Mouse (Mus musculus) midbrain, embryonic 11.5 days (tissue): Measurements from ENCODE around the gene Klhl18. TPM values are rescaled to one million over a fixed set of nuclear protein-coding genes. Genes with fewer than 3 reads are reported as not detected.
"Not testable (repeated sequence)": the region's sequence is repeated elsewhere in the genome, so short reads cannot be mapped to it uniquely, and the experiment has no call there.

Experiments used
- ATAC-seq: fragments of 200-750 bp; cut with Nextera tagmentation; 2 replicates; pipeline ENCODE4 v1.8.0; 2017; ENCODE audit warnings: moderate TSS enrichment, moderate library complexity; ENCODE audit not compliant: low FRiP score
- DNase-seq: peaks from one replicate; pipeline ENCODE4 v3.0.0; 2015; ENCODE audit warnings: low spot score; ENCODE audit errors: missing footprints
- H3K27ac ChIP-seq: fragments of 300-500 bp; sonication (generic); 2 replicates; pipeline ENCODE4 v1.5.1; 2014; ENCODE audit warnings: low read depth, low read length
- H3K27me3 ChIP-seq: fragments of 300-500 bp; sonication (generic); 2 replicates; pipeline ENCODE4 v1.6.1; 2014; ENCODE audit warnings: mild to moderate bottlenecking, low read length, moderate library complexity, mixed read lengths; ENCODE audit not compliant: control insufficient read depth, insufficient read depth
- H3K36me3 ChIP-seq: fragments of 300-500 bp; sonication (generic); 2 replicates; pipeline ENCODE4 v1.6.1; 2014; ENCODE audit warnings: mild to moderate bottlenecking, low read length, moderate library complexity, mixed read lengths; ENCODE audit not compliant: control insufficient read depth, insufficient read depth
- H3K4me1 ChIP-seq: fragments of 300-500 bp; sonication (generic); 2 replicates; pipeline ENCODE4 v1.6.1; 2014; ENCODE audit warnings: low read length; ENCODE audit not compliant: control insufficient read depth, insufficient read depth
- H3K4me2 ChIP-seq: fragments of 300-500 bp; sonication (generic); 2 replicates; pipeline ENCODE4 v1.6.1; 2014; ENCODE audit warnings: mild to moderate bottlenecking, moderate library complexity
- H3K4me3 ChIP-seq: fragments of 300-500 bp; sonication (generic); 2 replicates; pipeline ENCODE4 v1.5.1; 2014; ENCODE audit warnings: low read depth, low read length
- H3K9ac ChIP-seq: fragments of 300-500 bp; sonication (generic); 2 replicates; pipeline ENCODE4 v1.6.1; 2014; ENCODE audit warnings: low read length
- H3K9me3 ChIP-seq: fragments of 300-500 bp; sonication (generic); 2 replicates; pipeline ENCODE4 v1.6.1; 2016; ENCODE audit warnings: low read length; ENCODE audit not compliant: control insufficient read depth
- WGBS: fragments of 180-500 bp; shearing (Covaris S2); extraction: QIAGEN DNeasy Blood & Tissue Kit; methylation state at CpG from one replicate; pipeline ENCODE4 v1.1.7; 2014; 5-methylcytosine and 5-hydroxymethylcytosine counted together
- polyA plus RNA-seq: library from polyadenylated mRNA; unstranded; fragments of >200 nt; fragmentation: Nextera tagmentation; extraction: Ambion mirVana; gene quantifications from 2 replicates; pipeline ENCODE4 v1.2.1, GENCODE M21; 2014

The Klhl18 gene
- polyA plus RNA-seq, 1 experiment from 2014 or later = 8.5 TPM

DNA sequence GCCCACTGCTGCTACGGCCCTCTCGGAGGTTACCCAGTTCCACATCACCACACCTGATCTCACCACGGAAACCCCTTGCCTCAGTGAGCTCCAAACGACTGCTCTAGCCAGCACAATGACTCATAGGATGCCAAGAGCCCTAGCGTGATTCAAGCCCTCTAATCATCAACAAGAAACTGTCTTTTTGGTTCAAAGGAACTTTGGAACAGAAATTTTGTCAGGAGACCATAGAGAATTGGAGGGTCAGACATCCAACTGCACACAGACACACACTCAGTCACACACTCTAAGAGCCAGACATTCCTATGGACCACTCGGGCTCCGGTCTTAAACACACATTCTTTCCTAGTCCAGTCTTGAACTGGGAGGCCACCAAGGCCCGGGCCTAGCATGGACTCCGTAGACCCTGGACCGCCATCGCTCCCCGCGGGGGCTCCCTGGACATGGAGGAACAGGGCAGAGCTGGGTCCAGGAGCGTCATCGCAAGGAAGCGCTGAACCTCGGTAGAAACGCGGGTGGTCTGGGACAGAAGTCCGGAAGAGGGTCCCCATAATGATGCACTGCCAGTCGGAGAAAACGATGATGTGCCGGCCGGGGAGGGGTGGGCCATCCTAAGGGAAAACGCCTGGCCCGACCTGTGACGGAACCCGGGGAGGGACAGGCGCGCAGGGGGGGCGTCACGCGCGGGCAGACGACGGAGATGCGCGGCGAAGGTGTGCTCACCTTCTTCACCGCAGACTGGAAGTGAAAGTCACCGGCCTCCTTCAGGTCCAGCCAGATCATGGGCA is 69.0 kb downstream of the Klhl18 start:
- Histone ChIP-seq H3K36me3 (no peaks in the 10 kb centered on the region), H3K27ac (peak overlapping the region; percentile 25; the same call in 1 of the 2 replicates), H3K4me2 (peak overlapping the region; percentile 63), H3K4me1 (peaks cover 12% of the 10 kb centered on the region), H3K4me3 (peak overlapping the region; percentile 94), H3K9me3 (no peaks in the 10 kb centered on the region), H3K27me3 (no peaks in the 10 kb centered on the region), H3K9ac (peak overlapping the region; percentile 88)
- peak; percentile 65 for ATAC-seq
- WGBS = under 1% methylated on average over 41 of the region's 41 CpGs
- DNase-seq = peak; percentile 87

DNA sequence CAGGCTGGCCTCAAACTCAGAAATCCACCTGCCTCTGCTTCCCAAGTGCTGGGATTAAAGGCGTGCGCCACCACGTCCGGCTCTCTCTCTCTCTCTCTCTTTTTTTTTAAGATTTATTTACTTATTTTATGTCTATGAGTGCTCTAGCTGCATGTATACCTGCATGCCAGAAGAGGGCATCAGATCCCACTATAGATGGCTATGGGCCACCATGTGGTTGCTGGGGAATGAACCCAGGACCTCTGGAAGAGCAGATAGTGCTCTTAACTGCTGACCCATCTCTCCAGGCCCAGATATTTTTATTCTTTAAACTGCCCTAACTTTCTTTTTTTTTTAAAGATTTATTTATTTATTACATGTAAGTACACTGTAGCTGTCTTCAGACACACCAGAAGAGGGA is 73.3 kb downstream of the Klhl18 start:
- not testable (repeated sequence) for DNase-seq, ATAC-seq
- 90% methylated on average over 4 of the region's 4 CpGs for WGBS

DNA sequence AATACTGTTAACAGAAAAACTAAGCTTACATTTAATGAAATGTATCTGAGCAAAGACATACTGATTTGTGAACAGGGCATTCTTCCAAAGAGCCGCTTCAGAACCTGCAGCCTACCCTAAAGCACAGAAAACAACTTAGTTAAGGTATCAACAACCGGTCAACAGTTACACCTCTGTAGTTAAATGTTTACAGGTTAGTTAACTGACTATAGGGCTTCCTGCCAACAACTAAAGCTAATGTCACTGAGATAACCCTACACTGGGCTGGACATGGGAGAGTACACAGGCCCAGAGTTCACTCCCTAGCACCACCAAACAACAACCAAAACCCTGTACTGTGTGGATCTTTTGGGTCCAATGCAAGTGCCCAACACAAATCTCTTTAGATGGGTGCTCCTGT is 73.8 kb downstream of the Klhl18 start:
- no peaks in the 10 kb centered on the region for H3K9me3 ChIP-seq
- 97% methylated on average over 2 of the region's 2 CpGs for WGBS
- H3K9ac ChIP-seq = no peak overlapping the region
- H3K4me3 ChIP-seq = no peak overlapping the region
- no peaks in the 10 kb centered on the region for H3K27me3 ChIP-seq
- peaks cover 8% of the 10 kb centered on the region for H3K4me1 ChIP-seq
- H3K36me3 ChIP-seq = no peaks in the 10 kb centered on the region
- H3K27ac ChIP-seq = no peak overlapping the region
- H3K4me2 ChIP-seq = no peak overlapping the region
- no peak for DNase-seq
- no peak for ATAC-seq

More for the DNA sequence above, 73.3 kb downstream of the Klhl18 start:
- not testable (repeated sequence) for H3K4me2 ChIP-seq, H3K9ac ChIP-seq, H3K36me3 ChIP-seq, H3K27me3 ChIP-seq, H3K4me3 ChIP-seq, H3K9me3 ChIP-seq, H3K4me1 ChIP-seq, H3K27ac ChIP-seq

DNA sequence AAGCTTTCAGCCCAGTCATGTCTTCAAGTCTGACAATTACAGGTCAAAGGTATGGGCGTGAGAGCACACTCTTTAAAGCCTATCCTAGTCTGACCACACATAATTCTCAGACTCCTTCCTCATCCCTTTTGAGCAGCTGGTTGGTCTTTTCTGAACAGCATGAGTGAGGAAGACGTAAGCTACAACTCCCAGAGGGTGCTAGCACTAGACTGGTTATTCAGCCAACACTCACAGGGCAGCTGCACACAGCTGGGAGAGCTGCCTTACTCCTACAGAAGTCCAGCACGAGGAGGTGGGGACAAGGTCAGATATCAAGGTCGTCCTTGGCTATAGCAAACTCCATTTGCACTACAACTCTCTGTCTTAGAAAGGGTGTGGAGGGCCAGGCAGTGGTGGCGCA is 75.8 kb downstream of the Klhl18 start:
- Histone ChIP-seq H3K36me3 (peaks cover 3% of the 10 kb centered on the region; the same call in 1 of the 2 replicates), H3K27ac (no peak overlapping the region), H3K27me3 (no peaks in the 10 kb centered on the region), H3K4me1 (no peaks in the 10 kb centered on the region), H3K4me2 (no peak overlapping the region), H3K9ac (no peak overlapping the region), H3K4me3 (no peak overlapping the region), H3K9me3 (no peaks in the 10 kb centered on the region)
- no peak for ATAC-seq
- no peak for DNase-seq
- WGBS = 86% methylated on average over 5 of the region's 5 CpGs

DNA sequence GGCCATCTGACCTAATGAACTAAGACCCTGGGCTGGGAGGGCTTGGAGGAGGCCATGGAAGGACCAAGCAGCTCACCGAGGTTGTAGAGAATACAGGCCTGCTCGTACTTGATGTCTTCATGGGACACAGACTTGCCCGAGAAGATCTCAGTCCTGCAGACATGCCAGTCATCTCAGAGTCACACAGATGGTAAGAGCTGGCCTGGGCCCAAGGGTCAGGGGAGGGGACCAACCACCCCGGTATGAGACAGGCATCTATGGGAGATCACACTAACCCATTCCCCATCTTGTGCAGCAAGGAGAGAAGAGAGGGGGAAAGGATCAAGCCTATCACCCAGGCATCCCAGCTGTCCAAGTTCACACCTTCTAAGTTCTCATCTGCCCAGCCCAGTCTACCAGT is 83.2 kb downstream of the Klhl18 start:
- Histone ChIP-seq H3K27me3 (no peaks in the 10 kb centered on the region), H3K36me3 (peaks cover 20% of the 10 kb centered on the region), H3K9ac (no peak overlapping the region), H3K9me3 (no peaks in the 10 kb centered on the region), H3K4me2 (no peak overlapping the region), H3K4me3 (no peak overlapping the region), H3K27ac (no peak overlapping the region), H3K4me1 (no peaks in the 10 kb centered on the region)
- DNase-seq (no peak), ATAC-seq (no peak)
- 85% methylated on average over 4 of the region's 4 CpGs for WGBS

DNA sequence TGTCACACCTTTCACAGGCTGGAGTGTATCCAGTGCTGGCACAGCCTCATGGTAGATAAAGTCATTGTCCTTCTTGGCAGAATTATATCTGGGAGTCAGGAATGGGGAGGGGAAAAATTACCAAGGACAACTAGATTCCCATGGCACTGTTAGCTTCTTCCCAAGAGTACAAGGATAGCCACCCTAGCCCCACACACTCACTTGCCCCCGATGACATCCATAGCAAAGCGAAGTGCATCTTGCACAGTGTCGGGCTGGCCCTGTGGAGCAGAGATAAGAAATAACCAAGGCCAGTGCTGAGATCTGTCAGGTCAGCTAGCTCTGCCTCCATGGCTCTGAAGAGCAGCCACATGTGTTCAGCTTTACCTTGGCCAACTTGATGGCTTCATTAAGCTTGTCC is 85.7 kb downstream of the Klhl18 start:
- no peaks in the 10 kb centered on the region for H3K4me1 ChIP-seq
- H3K27ac ChIP-seq = no peak overlapping the region
- no peak overlapping the region for H3K4me2 ChIP-seq
- DNase-seq = no peak
- no peak overlapping the region for H3K4me3 ChIP-seq
- H3K27me3 ChIP-seq = no peaks in the 10 kb centered on the region
- no peak for ATAC-seq
- H3K9me3 ChIP-seq = no peaks in the 10 kb centered on the region
- H3K9ac ChIP-seq = no peak overlapping the region
- H3K36me3 ChIP-seq = peaks cover 35% of the 10 kb centered on the region
- WGBS = 96% methylated on average over 3 of the region's 3 CpGs

DNA sequence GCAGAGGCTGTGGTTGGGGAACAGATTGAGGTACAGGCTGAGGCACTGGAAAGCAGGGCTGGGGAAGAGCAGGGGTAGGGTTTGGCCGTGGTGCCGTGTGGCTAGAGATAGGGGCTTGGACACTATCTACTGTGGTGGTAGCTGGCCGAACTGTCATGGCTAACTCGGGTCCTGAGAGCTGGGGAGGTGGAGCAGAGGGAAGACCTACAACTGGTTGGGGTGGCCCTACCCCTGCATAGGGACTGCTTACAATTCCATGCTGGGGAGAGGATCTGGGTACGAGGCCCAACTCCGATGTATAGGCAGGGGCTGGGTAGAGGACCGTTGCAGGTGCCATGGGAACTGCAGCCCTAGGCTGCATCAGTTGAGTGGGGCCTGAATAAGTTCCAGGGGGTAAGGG is 88.5 kb downstream of the Klhl18 start:
- peaks cover 40% of the 10 kb centered on the region for H3K36me3 ChIP-seq
- 93% methylated on average over 7 of the region's 7 CpGs for WGBS
- H3K9ac ChIP-seq = no peak overlapping the region
- no peak overlapping the region for H3K27ac ChIP-seq
- no peaks in the 10 kb centered on the region for H3K4me1 ChIP-seq
- H3K4me3 ChIP-seq = no peak overlapping the region
- ATAC-seq (no peak), DNase-seq (no peak)
- no peaks in the 10 kb centered on the region for H3K9me3 ChIP-seq
- H3K27me3 ChIP-seq = no peaks in the 10 kb centered on the region
- no peak overlapping the region for H3K4me2 ChIP-seq

DNA sequence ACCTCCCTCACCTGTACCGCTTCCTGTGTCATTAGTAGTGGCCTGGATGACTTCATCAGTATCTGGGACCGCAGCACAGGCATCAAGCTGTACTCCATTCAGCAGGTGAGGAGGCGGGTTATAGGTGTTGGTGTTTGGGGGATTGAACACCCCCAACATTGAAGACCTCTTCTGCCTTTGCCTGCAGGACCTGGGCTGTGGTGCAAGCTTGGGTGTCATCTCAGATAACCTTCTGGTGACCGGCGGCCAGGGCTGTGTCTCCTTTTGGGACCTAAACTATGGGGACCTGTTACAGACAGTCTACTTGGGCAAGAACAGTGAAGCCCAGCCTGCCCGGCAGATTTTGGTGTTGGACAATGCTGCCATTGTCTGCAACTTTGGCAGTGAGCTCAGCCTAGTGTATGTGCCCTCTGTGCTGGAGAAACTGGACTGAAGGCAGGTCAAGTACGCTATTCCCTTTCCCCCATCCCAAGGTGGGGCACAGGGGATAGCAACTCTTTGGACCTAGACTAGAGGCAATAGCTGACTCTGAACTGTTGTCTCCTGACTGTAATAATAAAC is 92.0 kb downstream of the Klhl18 start:
- Histone ChIP-seq H3K9ac (no peak overlapping the region), H3K9me3 (no peaks in the 10 kb centered on the region), H3K27me3 (no peaks in the 10 kb centered on the region), H3K36me3 (peaks cover 32% of the 10 kb centered on the region), H3K27ac (no peak overlapping the region), H3K4me2 (no peak overlapping the region), H3K4me3 (no peak overlapping the region), H3K4me1 (no peaks in the 10 kb centered on the region)
- ATAC-seq = no peak
- DNase-seq = no peak
- 93% methylated on average over 7 of the region's 7 CpGs for WGBS

DNA sequence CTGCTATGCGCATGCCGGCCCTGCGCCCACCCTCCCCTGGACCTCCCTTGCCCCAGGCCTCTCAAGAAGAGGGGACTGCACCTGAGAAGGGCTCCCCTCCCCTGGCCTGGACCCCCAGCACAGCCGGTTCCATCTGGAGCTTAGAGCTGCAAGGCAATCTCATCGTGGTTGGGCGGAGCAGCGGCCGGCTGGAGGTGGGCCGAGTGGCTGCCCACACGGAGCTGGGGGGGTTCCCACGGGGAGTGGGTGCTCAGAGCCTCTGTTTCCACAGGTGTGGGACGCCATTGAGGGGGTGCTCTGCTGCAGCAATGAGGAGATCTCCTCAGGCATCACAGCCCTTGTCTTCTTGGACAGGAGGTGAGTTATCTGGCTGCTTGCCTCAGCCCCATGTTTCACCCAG is 95.2 kb downstream of the Klhl18 start:
- DNase-seq (no peak), ATAC-seq (no peak)
- Histone ChIP-seq H3K4me3 (no peak overlapping the region), H3K9me3 (no peaks in the 10 kb centered on the region), H3K36me3 (peaks cover 23% of the 10 kb centered on the region; the same call in 1 of the 2 replicates), H3K27me3 (no peaks in the 10 kb centered on the region), H3K27ac (no peak overlapping the region), H3K4me1 (no peaks in the 10 kb centered on the region), H3K9ac (no peak overlapping the region), H3K4me2 (no peak overlapping the region)
- 86% methylated on average over 12 of the region's 12 CpGs for WGBS
